Mouse (Mus musculus) hematopoietic stem cell, adult 5-6 weeks (primary cell): ENCODE results near the gene Smoc2. TPM values are rescaled to one million over a fixed set of nuclear protein-coding genes. Genes with fewer than 3 reads are reported as not detected.

Source experiments
- ATAC-seq, 2 experiments: fragments of 125-278 bp in 1 of 2; replicated peaks in 1 of 2; 2 replicates each; pipeline ENCODE4 v1.8.0; 2016 to 2017; ENCODE audit warnings: inconsistent platforms in 2 of 2, mild to moderate bottlenecking in 2 of 2, moderate number of reproducible peaks in 2 of 2, low read depth in 1 of 2, moderate TSS enrichment in 1 of 2; ENCODE audit not compliant: low FRiP score in 2 of 2, poor library complexity in 2 of 2, severe bottlenecking in 2 of 2, insufficient read depth in 1 of 2, low TSS enrichment in 1 of 2
- total RNA-seq: library from RNA; stranded (forward); fragments of 172-1452, 232-1000 nt; gene quantifications from 2 replicates; pipeline ENCODE4 v1.2.3, GENCODE M21; 2017

Gene Smoc2
- total RNA-seq, 1 experiment from 2014 or later, result not detected

GRCm38 (mm10) chr17:14260966-14261365 is 18.3 kb upstream of the Smoc2 start:
- ATAC-seq, result no peak

- ATAC-seq, result no peak
Measured at GRCm38 (mm10) chr17:14262217-14262616, 17.1 kb upstream of the Smoc2 start.

- ATAC-seq, result no peak
Measured at GRCm38 (mm10) chr17:14268001-14268400, 11.3 kb upstream of the Smoc2 start.

- no peak for ATAC-seq
Measured at GRCm38 (mm10) chr17:14273386-14273785, 5.9 kb upstream of the Smoc2 start.

GRCm38 (mm10) chr17:14277310-14277709 is 2.0 kb upstream of the Smoc2 start:
- no peak for ATAC-seq

- ATAC-seq, result no peak
Measured at GRCm38 (mm10) chr17:14279966-14280300, 627 bp downstream of the Smoc2 start.

GRCm38 (mm10) chr17:14280425-14280833 is 1.1 kb downstream of the Smoc2 start:
- ATAC-seq, result no peak

GRCm38 (mm10) chr17:14288015-14288616 is 8.8 kb downstream of the Smoc2 start:
- ATAC-seq, result peak; percentile 65 to 82; a peak in 3 of 4 replicates

- no peak for ATAC-seq
Measured at GRCm38 (mm10) chr17:14293617-14294016, 14.3 kb downstream of the Smoc2 start.

GRCm38 (mm10) chr17:14295146-14295545 is 15.8 kb downstream of the Smoc2 start:
- no peak for ATAC-seq

- ATAC-seq, result no peak
Measured at GRCm38 (mm10) chr17:14300361-14300760, 21.1 kb downstream of the Smoc2 start.

- ATAC-seq, result no peak
Measured at GRCm38 (mm10) chr17:14301491-14302344, 22.4 kb downstream of the Smoc2 start.

- no peak for ATAC-seq
Measured at GRCm38 (mm10) chr17:14302356-14302755, 23.1 kb downstream of the Smoc2 start.

- no peak for ATAC-seq
Measured at GRCm38 (mm10) chr17:14303722-14304121, 24.4 kb downstream of the Smoc2 start.

GRCm38 (mm10) chr17:14309884-14310283 is 30.6 kb downstream of the Smoc2 start:
- no peak for ATAC-seq

GRCm38 (mm10) chr17:14312440-14312839 is 33.1 kb downstream of the Smoc2 start:
- ATAC-seq, result no peak

- ATAC-seq, result no peak
Measured at GRCm38 (mm10) chr17:14314308-14314707, 35.0 kb downstream of the Smoc2 start.

GRCm38 (mm10) chr17:14316536-14316935 is 37.2 kb downstream of the Smoc2 start:
- ATAC-seq, result no peak

GRCm38 (mm10) chr17:14317439-14317838 is 38.1 kb downstream of the Smoc2 start:
- no peak for ATAC-seq
